Mouse (Mus musculus): ENCODE measurements at regions not wholly inside any gene's neighbourhood (a gene's known extent, or its start where the extent isn't known, plus 50 kb on each side); places are given as distances from the start of the nearest gene placed in this dataset.

DNA sequence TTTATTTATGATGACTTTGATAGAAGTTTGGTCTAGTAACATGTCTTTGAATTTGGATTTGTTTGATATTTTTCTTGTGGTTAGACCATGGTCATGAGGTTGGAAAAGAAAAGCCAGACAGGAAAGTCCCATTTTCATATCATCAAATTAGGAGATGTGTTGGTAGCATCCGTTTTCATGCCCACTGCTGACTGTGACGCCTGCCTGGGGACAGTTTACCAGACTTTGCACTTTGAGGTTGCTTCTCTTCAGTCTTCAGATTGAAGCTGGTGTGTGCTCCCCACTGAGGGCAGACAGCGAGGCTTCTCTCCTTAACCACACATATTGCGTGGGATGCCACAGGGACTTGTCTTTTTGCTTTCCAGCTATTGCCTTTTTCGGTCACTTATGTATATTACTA lies 283.7 kb upstream of the Rnaseh2b start:
- DNase-seq, result no peak

DNA sequence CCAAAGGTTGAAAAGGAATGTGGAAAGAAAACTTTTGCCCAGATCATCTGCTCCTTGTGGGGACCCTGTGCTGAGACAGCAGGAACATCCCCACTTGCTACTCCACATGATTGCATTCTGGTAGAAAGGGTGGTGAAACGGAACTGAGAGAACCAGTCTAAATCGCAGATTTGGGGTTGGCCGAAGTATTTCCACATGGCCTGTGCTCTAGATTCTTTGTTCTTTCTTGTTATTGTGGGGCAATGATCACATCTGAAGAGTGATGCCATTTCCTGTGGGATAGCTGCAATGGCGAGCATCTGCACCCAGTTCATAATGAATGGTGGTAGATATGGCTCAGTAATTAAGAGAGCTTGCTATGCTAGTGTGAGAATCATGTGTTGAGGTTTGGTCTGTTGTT lies 273.6 kb upstream of the Rnaseh2b start:
- DNase-seq, result no peak

- no peak for DNase-seq
Observed at GRCm38 (mm10) chr14:62020996-62021395, 271.4 kb upstream of the Rnaseh2b start.

- DNase-seq, result no peak
Observed at GRCm38 (mm10) chr14:62022193-62022592, 270.2 kb upstream of the Rnaseh2b start.

- no peak for DNase-seq
Observed at GRCm38 (mm10) chr14:62023022-62023421, 269.4 kb upstream of the Rnaseh2b start.

DNA sequence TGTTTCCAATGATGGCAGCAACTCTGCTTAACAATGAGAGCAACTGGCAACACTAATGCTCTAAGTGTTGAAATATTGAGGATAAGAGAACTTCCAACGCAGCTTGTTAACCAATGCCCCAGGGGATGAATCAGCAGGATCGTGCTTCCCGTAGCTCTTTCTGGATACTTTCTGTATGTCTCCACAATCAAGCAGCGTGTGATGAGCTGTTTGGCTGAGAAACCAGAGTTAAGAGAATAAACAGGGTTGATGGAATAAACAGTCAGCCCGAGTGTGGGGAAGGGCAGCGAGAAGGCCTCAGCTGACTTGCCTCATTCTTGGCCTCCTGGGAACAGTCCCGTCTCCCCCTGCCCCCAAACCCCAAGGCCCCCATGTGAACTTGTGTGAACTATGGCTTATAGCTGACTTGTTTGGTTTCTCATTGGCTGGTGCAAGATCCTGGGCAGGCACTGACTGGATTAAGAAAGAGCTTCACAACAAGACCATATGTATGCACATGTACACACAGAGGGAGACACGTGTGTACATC lies 264.6 kb upstream of the Rnaseh2b start:
- no peak for DNase-seq

DNA sequence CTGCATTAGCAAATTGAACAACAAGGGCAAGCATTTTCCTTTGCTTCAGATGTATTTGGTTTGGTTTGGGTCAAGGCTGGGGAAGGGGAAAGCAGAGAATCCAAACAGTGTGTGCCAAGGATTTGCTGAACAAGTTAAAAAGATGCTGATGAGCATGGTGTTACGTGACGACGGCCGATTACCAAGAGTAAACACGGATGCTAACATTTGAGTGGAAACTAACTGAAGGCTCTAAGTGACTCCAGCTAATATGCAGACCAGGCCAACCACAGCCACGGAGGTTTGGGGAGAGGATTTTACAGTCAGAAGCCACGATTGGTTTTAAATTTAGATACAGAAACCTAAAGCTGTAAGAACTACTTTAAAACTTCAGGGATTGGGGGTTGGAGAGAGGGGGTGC lies 262.3 kb upstream of the Rnaseh2b start:
- DNase-seq, result no peak

- no peak for DNase-seq
Observed at GRCm38 (mm10) chr14:62033661-62034060, 258.7 kb upstream of the Rnaseh2b start.

- peak; percentile 13 for DNase-seq
Observed at GRCm38 (mm10) chr14:62034664-62035063, 257.7 kb upstream of the Rnaseh2b start.

- DNase-seq, result no peak
Observed at GRCm38 (mm10) chr14:62035416-62035815, 257.0 kb upstream of the Rnaseh2b start.

GRCm38 (mm10) chr14:62037514-62037913 lies 254.9 kb upstream of the Rnaseh2b start:
- DNase-seq, result no peak

GRCm38 (mm10) chr14:62037917-62038316 lies 254.5 kb upstream of the Rnaseh2b start:
- no peak for DNase-seq

DNA sequence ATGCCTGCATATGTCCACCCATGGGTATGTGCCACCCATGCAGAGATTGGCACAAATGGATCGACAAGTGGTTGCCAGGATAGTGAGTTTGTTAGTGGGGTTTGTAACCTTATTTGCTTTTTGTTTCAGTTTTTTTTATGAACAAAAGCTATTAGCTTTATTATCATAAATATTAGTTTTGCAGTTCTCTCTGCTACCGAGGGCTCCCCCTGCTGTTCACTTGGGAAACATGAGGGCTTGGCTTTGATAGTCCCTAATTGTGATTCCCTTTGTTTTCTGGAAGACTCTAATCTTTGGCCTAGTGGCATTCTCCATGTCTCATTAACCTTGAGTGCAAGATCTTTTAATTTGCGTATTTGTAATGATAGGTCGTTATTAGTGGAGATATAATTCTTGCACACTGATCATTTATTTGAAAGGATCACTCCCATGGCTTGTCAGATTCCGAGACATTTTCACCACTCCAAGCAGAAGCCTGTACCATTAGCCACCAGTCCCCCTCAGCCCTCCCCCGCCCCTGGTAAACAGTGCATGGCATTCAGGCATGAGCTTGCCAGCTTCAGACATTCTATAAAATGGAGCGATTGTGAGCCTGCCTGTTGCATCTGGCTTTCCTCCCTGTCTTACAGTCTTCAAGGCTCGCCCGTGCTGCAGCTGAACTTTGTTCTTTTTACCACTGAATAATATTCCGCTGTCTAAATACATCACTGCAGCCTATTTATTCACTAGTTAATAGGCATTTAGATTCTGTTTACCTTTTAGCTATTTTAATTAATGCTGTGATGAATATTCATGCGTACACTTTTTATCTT lies 249.9 kb upstream of the Rnaseh2b start:
- DNase-seq, result peak; percentile 69

GRCm38 (mm10) chr14:62043117-62043422 lies 249.3 kb upstream of the Rnaseh2b start:
- DNase-seq, result no peak

GRCm38 (mm10) chr14:62050941-62051340 lies 241.4 kb upstream of the Rnaseh2b start:
- DNase-seq, result no peak

- no peak for DNase-seq
Observed at GRCm38 (mm10) chr14:62051923-62052322, 240.5 kb upstream of the Rnaseh2b start.

DNA sequence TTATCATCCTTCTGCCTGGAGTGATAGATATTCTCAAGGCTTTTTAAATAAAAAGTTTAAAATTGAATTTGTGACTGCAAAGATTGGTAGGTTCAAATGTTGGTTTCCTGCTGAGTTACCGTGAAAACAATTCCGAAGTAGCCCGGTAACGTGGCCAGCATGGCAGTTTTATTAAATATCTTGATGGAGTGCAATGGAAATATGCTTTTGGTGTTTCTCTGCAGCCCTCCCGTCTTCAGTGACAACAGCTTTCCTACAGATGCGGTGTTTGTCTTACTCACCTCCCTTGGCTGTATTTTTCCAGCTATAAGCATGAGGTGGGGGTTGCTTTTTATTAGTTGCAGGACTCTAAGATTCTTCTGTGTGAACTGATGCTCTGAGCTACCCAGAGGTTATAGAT lies 239.4 kb upstream of the Rnaseh2b start:
- no peak for DNase-seq

DNA sequence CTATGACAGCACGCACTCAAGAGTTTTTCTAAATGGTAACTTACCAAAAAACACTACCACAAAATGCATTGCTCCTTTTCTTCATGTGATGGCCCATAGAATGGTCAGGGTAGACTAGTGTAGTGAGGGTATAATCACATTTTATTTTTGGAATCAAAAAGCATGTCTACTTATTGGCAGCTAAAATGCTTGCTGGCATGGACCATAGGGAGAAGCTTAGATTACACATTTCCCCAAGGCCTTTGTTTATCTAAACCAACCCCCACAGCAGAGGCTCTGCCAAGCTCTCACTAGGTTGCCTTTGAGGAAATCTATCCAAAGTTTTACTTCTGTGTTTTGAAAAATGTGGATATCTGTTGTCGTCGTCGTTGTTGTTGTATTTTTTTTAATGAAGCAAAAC lies 235.3 kb upstream of the Rnaseh2b start:
- DNase-seq, result no peak

DNA sequence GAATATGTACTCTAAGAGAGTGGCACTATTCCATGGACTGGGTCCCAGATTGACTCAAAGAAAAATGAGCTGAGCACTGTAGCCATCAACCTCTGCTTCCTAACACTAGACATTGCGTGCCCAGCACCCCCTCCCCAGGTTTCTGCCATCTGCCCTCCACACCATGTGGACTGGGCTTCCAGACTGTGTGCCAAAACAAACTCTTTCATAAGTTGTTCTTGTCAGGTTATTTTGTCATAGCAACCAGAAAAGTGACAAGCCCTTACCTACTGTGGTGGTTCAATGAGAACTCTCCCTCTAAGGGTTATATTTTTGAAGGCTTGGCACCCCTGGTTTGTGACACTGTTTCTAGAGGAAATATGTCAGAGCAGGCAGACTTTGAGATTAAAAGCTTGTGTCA lies 234.3 kb upstream of the Rnaseh2b start:
- DNase-seq, result no peak

GRCm38 (mm10) chr14:62071140-62071539 lies 221.2 kb upstream of the Rnaseh2b start:
- DNase-seq, result no peak

- DNase-seq, result no peak
Observed at GRCm38 (mm10) chr14:62084047-62084446, 208.3 kb upstream of the Rnaseh2b start.

DNA sequence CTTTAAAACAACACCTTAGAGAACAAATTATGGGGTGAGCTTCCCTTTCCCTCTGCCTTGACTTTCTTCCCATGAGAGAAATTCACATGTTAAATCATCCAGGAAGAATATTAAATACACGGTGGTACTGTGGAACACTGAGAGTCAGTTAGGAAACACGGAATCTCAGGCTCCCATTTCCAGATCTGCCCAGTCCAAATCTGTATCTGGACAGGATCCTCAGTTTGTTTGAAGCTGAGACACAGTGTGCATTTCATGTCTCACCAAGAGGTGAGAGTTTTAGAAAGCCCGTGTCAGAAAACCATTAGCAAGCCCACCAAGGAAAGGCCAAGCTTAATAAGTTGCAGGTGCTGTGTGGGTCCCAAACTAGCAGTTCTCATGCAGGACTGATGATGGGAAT lies 204.2 kb upstream of the Rnaseh2b start:
- DNase-seq, result no peak

DNA sequence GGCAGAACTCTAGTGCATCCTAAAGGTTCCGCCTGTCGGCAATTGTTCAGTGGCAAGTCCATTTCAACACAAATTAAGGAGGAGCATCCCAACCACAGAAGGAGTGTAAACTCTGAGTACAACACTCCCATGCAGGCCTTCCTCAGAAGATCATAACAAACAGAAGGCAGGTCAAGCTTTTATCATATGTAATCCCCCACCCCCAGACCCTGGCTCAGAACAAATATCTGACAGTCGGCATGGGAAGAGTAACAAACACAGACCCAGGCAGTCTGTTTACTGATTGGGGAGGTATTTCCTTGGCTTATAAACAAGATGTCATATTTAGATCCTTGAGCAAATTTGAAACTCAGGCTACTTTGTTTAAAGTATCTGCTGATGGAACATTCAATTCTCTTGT lies 174.9 kb upstream of the Rnaseh2b start:
- DNase-seq, result no peak

- DNase-seq, result no peak
Observed at GRCm38 (mm10) chr14:62118542-62118953, 173.8 kb upstream of the Rnaseh2b start.

- no peak for DNase-seq
Observed at GRCm38 (mm10) chr14:62128918-62129317, 163.5 kb upstream of the Rnaseh2b start.

Measured in right cerebral cortex, postnatal 4 days (tissue).